ENCODE assay signal across 7 mouse cellular contexts in the genomic region with DNA sequence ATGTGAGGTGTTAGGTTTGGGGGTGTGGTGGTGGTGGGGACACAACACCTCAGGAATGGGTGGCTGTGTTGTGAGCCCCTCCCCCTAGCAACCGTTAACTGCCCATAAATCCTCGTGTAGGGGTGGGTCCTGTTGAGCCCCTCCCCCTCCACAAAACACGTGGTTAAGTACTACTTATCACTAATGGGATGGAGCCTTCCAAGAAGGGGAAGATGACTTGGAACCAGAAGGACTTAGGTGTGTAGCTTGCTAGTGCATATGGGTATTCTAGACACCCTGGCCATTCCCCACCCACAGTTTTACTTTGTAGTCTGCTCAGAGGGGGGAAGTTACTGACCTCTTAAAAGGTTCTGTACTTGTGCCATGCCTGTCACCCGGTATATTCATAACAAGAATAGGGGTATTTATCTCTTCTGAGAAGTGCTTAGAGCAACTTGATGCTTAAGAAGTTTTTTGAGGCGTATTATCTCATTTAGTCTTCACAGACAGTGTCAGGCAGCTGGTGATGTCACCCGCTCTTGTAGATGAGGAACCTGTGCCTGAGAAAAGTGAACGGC. TPM values are rescaled to one million over a fixed set of nuclear protein-coding genes. Genes with fewer than 3 reads are reported as not detected.
DNase-seq lines count a peak whose midpoint lies in the region; ATAC-seq and TF ChIP-seq lines count a peak whose summit lies in the region.

No protein-coding gene starts in this region.

- H3K4me3 ChIP-seq in C2C12 (ENCODE audit: insufficient read depth, poor library complexity, severe bottlenecking): peak overlapping the region; percentile 90
- peak overlapping the region; percentile 78 for H3K4me3 ChIP-seq in intestine, embryonic 15.5 days (replicated peaks)
- H3K4me3 ChIP-seq in lung, embryonic 15.5 days: peak overlapping the region; percentile 88

- no peak overlapping the region for H3K9ac ChIP-seq in intestine, embryonic 15.5 days
- no peak overlapping the region; the same call in 1 of the 2 replicates for H3K9ac ChIP-seq in lung, embryonic 15.5 days

- H3K79me3 ChIP-seq in C2C12 (ENCODE audit: low read depth): peaks cover 31% of the 10 kb centered on the region

- peaks cover 19% of the 10 kb centered on the region for H3K4me1 ChIP-seq in intestine, embryonic 15.5 days (replicated peaks)
- H3K4me1 ChIP-seq in lung, embryonic 15.5 days: peaks cover 22% of the 10 kb centered on the region

- H3ac ChIP-seq in C2C12 (ENCODE audit: control insufficient read depth, insufficient read length, low read depth): no peak overlapping the region

- 45% methylated on average over 7 of the region's 7 CpGs for WGBS in intestine, embryonic 15.5 days
- 47% methylated on average over 7 of the region's 7 CpGs for WGBS in lung, embryonic 15.5 days

- H3K36me3 ChIP-seq in C2C12 (ENCODE audit: control insufficient read depth, insufficient read depth): no peaks in the 10 kb centered on the region
- no peaks in the 10 kb centered on the region; the same call in 1 of the 2 replicates for H3K36me3 ChIP-seq in intestine, embryonic 15.5 days
- no peaks in the 10 kb centered on the region for H3K36me3 ChIP-seq in lung, embryonic 15.5 days

- no peaks in the 10 kb centered on the region for H3K27me3 ChIP-seq in C2C12 (ENCODE audit: control insufficient read depth, insufficient read depth, insufficient read length)
- no peaks in the 10 kb centered on the region for H3K27me3 ChIP-seq in intestine, embryonic 15.5 days (replicated peaks)
- no peaks in the 10 kb centered on the region for H3K27me3 ChIP-seq in lung, embryonic 15.5 days

- H3K4me2 ChIP-seq in intestine, embryonic 15.5 days (replicated peaks): peak overlapping the region; percentile 80
- peak overlapping the region; percentile 89 for H3K4me2 ChIP-seq in lung, embryonic 15.5 days

- H3K9me3 ChIP-seq in intestine, embryonic 15.5 days: no peaks in the 10 kb centered on the region
- no peaks in the 10 kb centered on the region for H3K9me3 ChIP-seq in lung, embryonic 15.5 days

- DNase-seq in 416B (ENCODE audit: low read depth): peak; percentile 68
- DNase-seq in embryo, embryonic 9.5 days (ENCODE audit: extremely low spot score): peak; percentile 7
- peak; percentile 57 for DNase-seq in retina, postnatal 1 day
- no peak for DNase-seq in gastrocnemius, adult 8-10 months (ENCODE audit: low spot score in 2 of 2)

- ATAC-seq in intestine, embryonic 15.5 days: peak; percentile 34
- ATAC-seq in lung, embryonic 15.5 days (ENCODE audit: borderline replicate concordance, extremely low read depth, low FRiP score, low TSS enrichment): no peak

- no peak overlapping the region for H3K27ac ChIP-seq in intestine, embryonic 15.5 days
- no peak overlapping the region for H3K27ac ChIP-seq in lung, embryonic 15.5 days

- no peak for TF ChIP-seq CTCF in C2C12 (IDR thresholded peaks at IDR 0.05; ENCODE audit: control insufficient read depth, insufficient read depth, insufficient read length)

- H3K79me2 ChIP-seq in C2C12 (ENCODE audit: control insufficient read depth, insufficient read depth): peaks cover 60% of the 10 kb centered on the region

TF ChIP-seq in C2C12, 6 proteins besides CTCF, POLR2A, EP300 and RAD21:
- TF ChIP-seq FOSL1 (IDR thresholded peaks at IDR 0.05; ENCODE audit: insufficient read depth, low read length, poor library complexity, severe bottlenecking): no peak
- TF ChIP-seq CEBPB (IDR thresholded peaks at IDR 0.05; ENCODE audit: low read depth): no peak
- TF ChIP-seq MYOG (IDR thresholded peaks at IDR 0.05; ENCODE audit: control insufficient read depth, extremely low read depth, insufficient read length): no peak
- no peak for TF ChIP-seq MAX (IDR thresholded peaks at IDR 0.05)
- TF ChIP-seq MYOD1 (IDR thresholded peaks at IDR 0.05; ENCODE audit: control insufficient read depth, insufficient read length, low read depth): no peak
- TF ChIP-seq USF1 (IDR thresholded peaks at IDR 0.05; ENCODE audit: low read depth): no peak
TF ChIP-seq in C2C12: peak in this region for 0.

RNA-seq across cellular contexts. Expression of a gene that starts 1.2 kb away (rescaled TPM):
- polyA plus RNA-seq in C2C12 (2012; fragmentation: generic; extraction: Trizol): 8.6 TPM
- polyA plus RNA-seq in intestine, embryonic 15.5 days (2015; fragmentation: Nextera tagmentation; extraction: Ambion mirVana): 7.1 and 7.7 TPM in 2 replicates
- polyA plus RNA-seq in lung, embryonic 15.5 days (2015; fragmentation: Nextera tagmentation; extraction: Ambion mirVana): 6.2 and 7.3 TPM in 2 replicates
- total RNA-seq in gastrocnemius, adult 8-10 months (2022): 1 to 10 TPM; 3.0 to 3.7 (median 3.4) TPM

RNA-seq across cellular contexts. Expression of a gene that starts 51.0 kb away (rescaled TPM):
- 14.3 TPM for polyA plus RNA-seq in C2C12 (2012; fragmentation: generic; extraction: Trizol)
- polyA plus RNA-seq in intestine, embryonic 15.5 days (2015; fragmentation: Nextera tagmentation; extraction: Ambion mirVana): 11.7 and 12.1 TPM in 2 replicates
- polyA plus RNA-seq in lung, embryonic 15.5 days (2015; fragmentation: Nextera tagmentation; extraction: Ambion mirVana): 5.8 and 6.1 TPM in 2 replicates
- total RNA-seq in gastrocnemius, adult 8-10 months (2022): 10 to 100 TPM in 3 of 4 experiments, 1 to 10 TPM in 1; 9.2 to 12.3 (median 10.9) TPM

RNA-seq across cellular contexts. Expression of a gene that starts 51.2 kb away (rescaled TPM):
- polyA plus RNA-seq in C2C12 (2012; fragmentation: generic; extraction: Trizol): 4.5 TPM
- 46.8 and 48.0 TPM in 2 replicates for polyA plus RNA-seq in intestine, embryonic 15.5 days (2015; fragmentation: Nextera tagmentation; extraction: Ambion mirVana)
- 12.9 and 13.0 TPM in 2 replicates for polyA plus RNA-seq in lung, embryonic 15.5 days (2015; fragmentation: Nextera tagmentation; extraction: Ambion mirVana)
- total RNA-seq in gastrocnemius, adult 8-10 months (2022): 1 to 10 TPM; 2.3 to 3.4 (median 3.0) TPM

RNA-seq across cellular contexts. Expression of a gene that starts 53.2 kb away (rescaled TPM):
- polyA plus RNA-seq in C2C12 (2012; fragmentation: generic; extraction: Trizol): 15.2 TPM
- 12.4 and 13.5 TPM in 2 replicates for polyA plus RNA-seq in intestine, embryonic 15.5 days (2015; fragmentation: Nextera tagmentation; extraction: Ambion mirVana)
- 15.9 and 16.3 TPM in 2 replicates for polyA plus RNA-seq in lung, embryonic 15.5 days (2015; fragmentation: Nextera tagmentation; extraction: Ambion mirVana)
- 10 to 100 TPM in 2 of 4 experiments, 1 to 10 TPM in 2; 8.1 to 12.1 (median 10.5) TPM for total RNA-seq in gastrocnemius, adult 8-10 months (2022)

Comparison
In these comparisons a context has a peak if more than half of its experiments do, and no peak if none do; other contexts are left out.
1. DNase-seq: peak in 416B (single experiment), embryo, embryonic 9.5 days (single experiment) and retina, postnatal 1 day (single experiment); none in gastrocnemius, adult 8-10 months (0 of 2).
2. Peak in every context shown above with its lines, with median percentiles within 50 percentile points of each other: H3K4me3 ChIP-seq.